Mouse (Mus musculus): ENCODE measurements around the gene Cnn2. TPM values are rescaled to one million over a fixed set of nuclear protein-coding genes. Genes with fewer than 3 reads are reported as not detected.

Cnn2 gene
- 325 to 361 TPM (median 340 TPM) in 4 replicates for total RNA-seq (2023; ENCODE audit: inconsistent age)

GRCm38 (mm10) chr10:79988506-79989271 is at the start of gene Cnn2:
Cnn2 (plus strand) TSS chr10:79988584.

GRCm38 (mm10) chr10:79959847-79960601 is 28.4 kb upstream of the Cnn2 start, which contains the start of gene Wdr18:
Wdr18 (plus strand) TSS chr10:79960152.

GRCm38 (mm10) chr10:79970415-79971182 is 17.8 kb upstream of the Cnn2 start, which contains the start of gene Grin3b:
Grin3b (plus strand) TSS chr10:79970715.

GRCm38 (mm10) chr10:79984195-79984816 is 4.1 kb upstream of the Cnn2 start, which contains the start of gene Tmem259:
Tmem259 (minus strand) TSS chr10:79984330.

GRCm38 (mm10) chr10:79996272-79997033 is 8.1 kb downstream of the Cnn2 start, which contains the start of gene Abca7:
Abca7 (plus strand) TSS chr10:79996494.

GRCm38 (mm10) chr10:80016511-80016910 is 28.1 kb downstream of the Cnn2 start, which contains the start of gene Arhgap45:
Arhgap45 (plus strand) TSS chr10:80016653.

GRCm38 (mm10) chr10:80039559-80039979 is 51.2 kb downstream of the Cnn2 start, which contains the start of gene Polr2e:
Polr2e (minus strand) TSS chr10:80039795.

Other genes with a start within 250 kb of the Cnn2 start
- 55.6 to 79.9 TPM (median 71.2 TPM) in 4 replicates for gene Polrmt, start 242.0 kb upstream of the Cnn2 start, total RNA-seq (2023; ENCODE audit: inconsistent age)
- not detected in 4 replicates for gene Fgf22, start 233.5 kb upstream of the Cnn2 start, total RNA-seq (2023; ENCODE audit: inconsistent age)
- gene Rnf126, start 221.6 kb upstream of the Cnn2 start, total RNA-seq (2023; ENCODE audit: inconsistent age), result 52.1 to 65.8 TPM (median 59.1 TPM) in 4 replicates
- gene Fstl3, start 211.3 kb upstream of the Cnn2 start, total RNA-seq (2023; ENCODE audit: inconsistent age), result 1.1 to 2.1 TPM (median 1.7 TPM) in 4 replicates
- gene Prss57, start 197.6 kb upstream of the Cnn2 start, total RNA-seq (2023; ENCODE audit: inconsistent age), result not detected in 4 replicates
- gene Palm, start 195.0 kb upstream of the Cnn2 start, total RNA-seq (2023; ENCODE audit: inconsistent age), result 5.9 to 8.0 TPM (median 6.7 TPM) in 4 replicates
- not detected in 4 replicates for gene Misp, start 167.6 kb upstream of the Cnn2 start, total RNA-seq (2023; ENCODE audit: inconsistent age)
- 430 to 480 TPM (median 445 TPM) in 4 replicates for gene Ptbp1, start 134.2 kb upstream of the Cnn2 start, total RNA-seq (2023; ENCODE audit: inconsistent age)
- gene Prtn3, start 114.1 kb upstream of the Cnn2 start, total RNA-seq (2023; ENCODE audit: inconsistent age), result not detected in 4 replicates
- 0.27 to 1.1 TPM (median 0.75 TPM) in 4 replicates for gene Plppr3, start 114.0 kb upstream of the Cnn2 start, total RNA-seq (2023; ENCODE audit: inconsistent age)
- gene Elane, start 102.3 kb upstream of the Cnn2 start, total RNA-seq (2023; ENCODE audit: inconsistent age), result not detected in 4 replicates
- gene Cfd, start 97.7 kb upstream of the Cnn2 start, total RNA-seq (2023; ENCODE audit: inconsistent age), result not detected in 4 replicates
- gene Med16, start 79.7 kb upstream of the Cnn2 start, total RNA-seq (2023; ENCODE audit: inconsistent age), result 76.7 to 86.8 TPM (median 80.6 TPM) in 4 replicates
- gene Gm26602, start 77.7 kb upstream of the Cnn2 start, total RNA-seq (2023; ENCODE audit: inconsistent age), result not detected in 4 replicates
- 0.16 to 0.90 TPM (median 0.41 TPM) in 4 replicates for gene Kiss1r, start 71.6 kb upstream of the Cnn2 start, total RNA-seq (2023; ENCODE audit: inconsistent age)
- gene R3hdm4, start 67.4 kb upstream of the Cnn2 start, total RNA-seq (2023; ENCODE audit: inconsistent age), result 97.6 to 112 TPM (median 107 TPM) in 4 replicates
- 33.9 to 40.6 TPM (median 35.9 TPM) in 4 replicates for gene Arid3a, start 61.5 kb upstream of the Cnn2 start, total RNA-seq (2023; ENCODE audit: inconsistent age)
- 40.2 to 51.6 TPM (median 44.7 TPM) in 4 replicates for gene Wdr18, start 28.4 kb upstream of the Cnn2 start, total RNA-seq (2023; ENCODE audit: inconsistent age)
- 0.21 TPM in 1 of 4 replicates, not detected in the others for gene Grin3b, start 17.9 kb upstream of the Cnn2 start, total RNA-seq (2023; ENCODE audit: inconsistent age)
- 157 to 164 TPM (median 160 TPM) in 4 replicates for gene Tmem259, start 4.3 kb upstream of the Cnn2 start, total RNA-seq (2023; ENCODE audit: inconsistent age)
- gene Abca7, start 7.9 kb downstream of the Cnn2 start, total RNA-seq (2023; ENCODE audit: inconsistent age), result 53.9 to 56.0 TPM (median 54.6 TPM) in 4 replicates
- 493 to 520 TPM (median 510 TPM) in 4 replicates for gene Arhgap45, start 28.1 kb downstream of the Cnn2 start, total RNA-seq (2023; ENCODE audit: inconsistent age)
- 73.4 to 86.2 TPM (median 75.9 TPM) in 4 replicates for gene Polr2e, start 51.2 kb downstream of the Cnn2 start, total RNA-seq (2023; ENCODE audit: inconsistent age)
- gene Gpx4, start 58.6 kb downstream of the Cnn2 start, total RNA-seq (2023; ENCODE audit: inconsistent age), result 124 to 132 TPM (median 128 TPM) in 4 replicates
- gene Sbno2, start 117.0 kb downstream of the Cnn2 start, total RNA-seq (2023; ENCODE audit: inconsistent age), result 109 to 122 TPM (median 117 TPM) in 4 replicates
- gene Stk11, start 127.2 kb downstream of the Cnn2 start, total RNA-seq (2023; ENCODE audit: inconsistent age), result 173 to 183 TPM (median 178 TPM) in 4 replicates
- 164 to 190 TPM (median 176 TPM) in 4 replicates for gene Atp5d, start 150.0 kb downstream of the Cnn2 start, total RNA-seq (2023; ENCODE audit: inconsistent age)
- gene Cbarp, start 152.3 kb downstream of the Cnn2 start, total RNA-seq (2023; ENCODE audit: inconsistent age), result 5.9 to 9.3 TPM (median 6.8 TPM) in 4 replicates
- 143 to 168 TPM (median 155 TPM) in 4 replicates for gene Midn, start 159.7 kb downstream of the Cnn2 start, total RNA-seq (2023; ENCODE audit: inconsistent age)
- gene Cirbp, start 177.4 kb downstream of the Cnn2 start, total RNA-seq (2023; ENCODE audit: inconsistent age), result 183 to 228 TPM (median 208 TPM) in 4 replicates
- gene 1600002K03Rik, start 184.4 kb downstream of the Cnn2 start, total RNA-seq (2023; ENCODE audit: inconsistent age), result 10.6 to 16.3 TPM (median 15.1 TPM) in 4 replicates
- gene Efna2, start 190.9 kb downstream of the Cnn2 start, total RNA-seq (2023; ENCODE audit: inconsistent age), result 0.24 to 0.51 TPM in 2 of 4 replicates, not detected in the others
- gene Mum1, start 237.8 kb downstream of the Cnn2 start, total RNA-seq (2023; ENCODE audit: inconsistent age), result 54.4 to 64.3 TPM (median 58.3 TPM) in 4 replicates